Mouse (Mus musculus) MEL (cell line): Measurements from ENCODE around the gene Tlx2. TPM values are rescaled to one million over a fixed set of nuclear protein-coding genes. Genes with fewer than 3 reads are reported as not detected.

ENCODE experiments used
- DNase-seq: peaks from one replicate; pipeline ENCODE4 v3.0.0; 2011; ENCODE audit warnings: low read depth, low spot score
- H3K27ac ChIP-seq: 2 replicates; pipeline ENCODE4 v1.5.1; 2012; ENCODE audit warnings: low read depth, mild to moderate bottlenecking, control low read depth, low read length, moderate library complexity; ENCODE audit not compliant: control insufficient read depth
- H3K27me3 ChIP-seq, 2 experiments: fragments of 150-350 bp in 1 of 2; sonication (generic) in 1 of 2; 2 replicates each; pipeline ENCODE4 v1.6.1; 2012; ENCODE audit warnings: low read length in 2 of 2, mild to moderate bottlenecking in 2 of 2, improper control_type of control experiment in 1 of 2, moderate library complexity in 1 of 2; ENCODE audit not compliant: insufficient read depth in 2 of 2, control insufficient read depth in 1 of 2
- H3K36me3 ChIP-seq, 2 experiments: 2 replicates each; pipeline ENCODE4 v1.6.1; 2012 to 2014; ENCODE audit warnings: low read length in 2 of 2, improper control_type of control experiment in 1 of 2, inconsistent platforms in 1 of 2, mild to moderate bottlenecking in 1 of 2; ENCODE audit not compliant: insufficient read depth in 2 of 2, control insufficient read depth in 1 of 2
- H3K4me1 ChIP-seq, 2 experiments: fragments of 150-350 bp in 1 of 2; sonication (generic) in 1 of 2; 2 replicates each; pipeline ENCODE4 v1.6.1; 2012; ENCODE audit warnings: low read length in 2 of 2, improper control_type of control experiment in 1 of 2, mild to moderate bottlenecking in 1 of 2; ENCODE audit not compliant: insufficient read depth in 2 of 2, control insufficient read depth in 1 of 2
- H3K4me3 ChIP-seq, 2 experiments: fragments of 150-350 bp in 1 of 2; sonication (generic) in 1 of 2; 2 replicates each; pipeline ENCODE4 v1.5.1; 2012; ENCODE audit warnings: low read depth in 2 of 2, low read length in 2 of 2, mild to moderate bottlenecking in 2 of 2, moderate library complexity in 2 of 2, control low read depth in 1 of 2, improper control_type of control experiment in 1 of 2; ENCODE audit not compliant: control insufficient read depth in 1 of 2, insufficient read depth in 1 of 2
- H3K79me2 ChIP-seq: 2 replicates; pipeline ENCODE4 v1.6.1; 2012; ENCODE audit warnings: mild to moderate bottlenecking, low read length, moderate library complexity; ENCODE audit not compliant: control insufficient read depth, poor library complexity, insufficient read depth
- H3K9ac ChIP-seq: 2 replicates; pipeline ENCODE4 v1.6.1; 2012; ENCODE audit warnings: low read depth, mild to moderate bottlenecking, control low read depth, low read length, moderate library complexity; ENCODE audit not compliant: control insufficient read depth, poor library complexity, severe bottlenecking
- H3K9me3 ChIP-seq: fragments of 150-350 bp; sonication (generic); replicated peaks from 2 replicates; pipeline ENCODE4 v1.6.1; 2012; ENCODE audit warnings: mild to moderate bottlenecking, low read length, improper control_type of control experiment, moderate library complexity; ENCODE audit not compliant: insufficient read depth
- CHD2 ChIP-seq: IDR thresholded peaks from 2 replicates; pipeline ENCODE4 v1.6.1; 2011; ENCODE audit warnings: low read length, improper control_type of control experiment
- E2F4 ChIP-seq: IDR thresholded peaks from 2 replicates; pipeline ENCODE4 v1.6.1; 2011; ENCODE audit warnings: low read depth, low read length, improper control_type of control experiment, borderline replicate concordance
- EP300 ChIP-seq, 2 experiments: IDR thresholded peaks; 2 replicates each; pipeline ENCODE4 v1.6.1; 2011; ENCODE audit warnings: improper control_type of control experiment in 2 of 2, low read length in 2 of 2, low read depth in 1 of 2, mild to moderate bottlenecking in 1 of 2
- GABPA ChIP-seq: IDR thresholded peaks from 2 replicates; pipeline ENCODE4 v1.6.1; 2012; ENCODE audit warnings: low read depth, mild to moderate bottlenecking, inconsistent platforms, low read length, improper control_type of control experiment, moderate library complexity
- GATA1 ChIP-seq: IDR thresholded peaks from 2 replicates; pipeline ENCODE4 v1.6.1; 2011; ENCODE audit warnings: low read depth, low read length, improper control_type of control experiment
- HCFC1 ChIP-seq: IDR thresholded peaks from 2 replicates; pipeline ENCODE4 v1.6.1; 2012; ENCODE audit warnings: low read depth, mild to moderate bottlenecking, inconsistent platforms, low read length, improper control_type of control experiment, moderate library complexity
- JUND ChIP-seq: IDR thresholded peaks from 2 replicates; pipeline ENCODE4 v1.6.1; 2011; ENCODE audit warnings: low read depth, mild to moderate bottlenecking, improper control_type of control experiment, low read length
- MAFK ChIP-seq: IDR thresholded peaks from 2 replicates; pipeline ENCODE4 v1.6.1; 2011; ENCODE audit warnings: low read depth, mild to moderate bottlenecking, low read length, improper control_type of control experiment, borderline replicate concordance
- MAX ChIP-seq: IDR thresholded peaks from 2 replicates; pipeline ENCODE4 v1.6.1; 2011; ENCODE audit warnings: low read length, improper control_type of control experiment
- MAZ ChIP-seq: IDR thresholded peaks from 2 replicates; pipeline ENCODE4 v1.6.1; 2012; ENCODE audit warnings: low read depth, mild to moderate bottlenecking, inconsistent platforms, low read length, improper control_type of control experiment
- MEF2A ChIP-seq: IDR thresholded peaks from 2 replicates; pipeline ENCODE4 v1.6.1; 2014; ENCODE audit warnings: low read depth, mild to moderate bottlenecking, inconsistent platforms, low read length, improper control_type of control experiment; ENCODE audit not compliant: poor library complexity, insufficient replicate concordance, severe bottlenecking; ENCODE audit errors: extremely low read depth
- MXI1 ChIP-seq: IDR thresholded peaks from 2 replicates; pipeline ENCODE4 v1.6.1; 2011; ENCODE audit warnings: mild to moderate bottlenecking, low read depth, low read length, improper control_type of control experiment
- NELFE ChIP-seq: IDR thresholded peaks from 2 replicates; pipeline ENCODE4 v1.6.1; 2011; ENCODE audit warnings: low read depth, low read length, improper control_type of control experiment
- POLR2A ChIP-seq, 2 experiments: IDR thresholded peaks; 2 replicates each; pipeline ENCODE4 v1.6.1; 2011 to 2012; ENCODE audit warnings: low read length in 2 of 2, mild to moderate bottlenecking in 2 of 2, control low read depth in 1 of 2, improper control_type of control experiment in 1 of 2, low read depth in 1 of 2, moderate library complexity in 1 of 2; ENCODE audit not compliant: control insufficient read depth in 1 of 2, insufficient read depth in 1 of 2, poor library complexity in 1 of 2
- POLR2AphosphoS2 ChIP-seq: IDR thresholded peaks from 2 replicates; pipeline ENCODE4 v1.6.1; 2011; ENCODE audit warnings: low read length, improper control_type of control experiment
- RAD21 ChIP-seq: IDR thresholded peaks from 2 replicates; pipeline ENCODE4 v1.6.1; 2011; ENCODE audit warnings: mild to moderate bottlenecking, low read depth, low read length, improper control_type of control experiment
- SIN3A ChIP-seq: IDR thresholded peaks from 2 replicates; pipeline ENCODE4 v1.6.1; 2012; ENCODE audit warnings: low read length, improper control_type of control experiment, inconsistent platforms
- SMC3 ChIP-seq: IDR thresholded peaks from 2 replicates; pipeline ENCODE4 v1.6.1; 2011; ENCODE audit warnings: low read depth, low read length, improper control_type of control experiment
- TBP ChIP-seq: IDR thresholded peaks from 2 replicates; pipeline ENCODE4 v1.8.0; 2011; ENCODE audit warnings: low read depth, low read length, improper control_type of control experiment
- UBTF ChIP-seq: IDR thresholded peaks from 2 replicates; pipeline ENCODE4 v1.6.1; 2012; ENCODE audit warnings: low read depth, mild to moderate bottlenecking, inconsistent platforms, low read length, improper control_type of control experiment, moderate library complexity, borderline replicate concordance; ENCODE audit not compliant: insufficient read depth
- USF1 ChIP-seq: IDR thresholded peaks from 2 replicates; pipeline ENCODE4 v1.6.1; 2014; ENCODE audit warnings: low read depth, mild to moderate bottlenecking, inconsistent platforms, low read length, improper control_type of control experiment, moderate library complexity
- ZNF384 ChIP-seq: IDR thresholded peaks from 2 replicates; pipeline ENCODE4 v1.6.1; 2012; ENCODE audit warnings: low read depth, mild to moderate bottlenecking, inconsistent platforms, low read length, improper control_type of control experiment
- polyA plus RNA-seq, 2 experiments: library from polyadenylated mRNA; stranded (reverse) in 1 of 2; unstranded in 1 of 2; fragments of >175 nt in 1 of 2; fragments of >200 nt in 1 of 2; gene quantifications; 2 replicates each; pipeline versions ENCODE4 v1.2.1 to v1.2.4; 2012; ENCODE audit warnings: low replicate concordance in 2 of 2, low read depth in 1 of 2; ENCODE audit not compliant: insufficient read length in 2 of 2, insufficient read depth in 1 of 2, missing spikeins in 1 of 2
- total RNA-seq: library from RNA; depleted of rRNA; stranded (reverse); fragments of 300-350 nt; gene quantifications from 2 replicates; pipeline ENCODE4 v1.2.3, GENCODE M21; 2012

Gene Tlx2
- total and polyA plus RNA-seq, 3 experiments: not detected

GRCm38 (mm10) chr6:83037188-83037587, 32.9 kb downstream of the Tlx2 start:
- TF ChIP-seq NELFE: no peak
- TF ChIP-seq ZNF384: no peak
- TF ChIP-seq SIN3A: no peak
- no peak for TF ChIP-seq CHD2
- no peak for TF ChIP-seq MXI1
- no peak for TF ChIP-seq MAFK
- TF ChIP-seq USF1: no peak
- TF ChIP-seq EP300 (IDR thresholded peaks at IDR 0.05; ENCODE audit: low read depth in 1 of 2, low read length in 2 of 2): no peak
- no peak for TF ChIP-seq GATA1
- no peak for TF ChIP-seq POLR2AphosphoS2
- TF ChIP-seq JUND: no peak
- Histone ChIP-seq H3K9ac (no peak overlapping the region), H3K27ac (no peak overlapping the region), H3K27me3 (no peaks in the 10 kb centered on the region; a peak in 1 of 4 replicates), H3K4me1 (peaks cover 0 to 8% of the 10 kb centered on the region in 2 experiments; a peak in 3 of 4 replicates), H3K79me2 (peaks cover 9% of the 10 kb centered on the region), H3K9me3 (no peaks in the 10 kb centered on the region), H3K4me3 (no peak overlapping the region), H3K36me3 (peaks cover 0 to 3% of the 10 kb centered on the region in 2 experiments; a peak in 2 of 4 replicates)
- DNase-seq: no peak

GRCm38 (mm10) chr6:83034463-83035055, 35.5 kb downstream of the Tlx2 start:
- Histone ChIP-seq H3K4me1 (peaks cover 0 to 9% of the 10 kb centered on the region in 2 experiments; a peak in 3 of 4 replicates), H3K27ac (no peak overlapping the region), H3K79me2 (peaks cover 9% of the 10 kb centered on the region), H3K4me3 (no peak overlapping the region), H3K9ac (no peak overlapping the region), H3K27me3 (no peaks in the 10 kb centered on the region; a peak in 1 of 4 replicates), H3K9me3 (no peaks in the 10 kb centered on the region), H3K36me3 (peaks cover 0 to 4% of the 10 kb centered on the region in 2 experiments; a peak in 2 of 4 replicates)
- no peak for DNase-seq
- TF ChIP-seq JUND (no peak), GABPA (no peak), NELFE (no peak), ZNF384 (no peak), SMC3 (no peak), TBP (no peak), MAFK (no peak), MAX (no peak), POLR2AphosphoS2 (no peak), SIN3A (no peak), HCFC1 (no peak), MXI1 (no peak), UBTF (no peak), GATA1 (no peak), MEF2A (no peak), RAD21 (no peak), E2F4 (no peak), EP300 (IDR thresholded peaks at IDR 0.05; ENCODE audit: low read depth in 1 of 2, low read length in 2 of 2) (no peak), POLR2A (IDR thresholded peaks at IDR 0.05; ENCODE audit: control insufficient read depth in 1 of 2, insufficient read depth in 1 of 2, low read depth in 1 of 2, low read length in 2 of 2, poor library complexity in 1 of 2) (no peak), MAZ (no peak)
